Mouse (Mus musculus) forebrain, embryonic 14.5 days (tissue): ENCODE results near the gene Ocln. TPM values are rescaled to one million over a fixed set of nuclear protein-coding genes. Genes with fewer than 3 reads are reported as not detected.
A peak's percentile ranks its signal among the peaks of the same experiment; 100 is the strongest.
"Not testable (repeated sequence)": the region's sequence is repeated elsewhere in the genome, so short reads cannot be mapped to it uniquely, and the experiment has no call there.

ENCODE experiments used
- ATAC-seq: fragments of 200-750 bp; cut with Nextera tagmentation; 2 replicates; pipeline ENCODE4 v1.8.0; 2017; ENCODE audit warnings: mild to moderate bottlenecking, moderate library complexity
- DNase-seq: peaks from one replicate; pipeline ENCODE4 v3.0.0-alpha.2; 2015; ENCODE audit warnings: low spot score
- H3K27ac ChIP-seq: fragments of 300-500 bp; sonication (generic); 2 replicates; pipeline ENCODE4 v1.5.1; 2014; ENCODE audit warnings: low read depth, mild to moderate bottlenecking, control low read depth, low read length, moderate library complexity
- H3K27me3 ChIP-seq: fragments of 300-500 bp; sonication (generic); replicated peaks from 2 replicates; pipeline ENCODE4 v1.6.1; 2014; ENCODE audit warnings: low read length, control low read depth, mixed read lengths; ENCODE audit not compliant: control insufficient read depth, insufficient read depth
- H3K36me3 ChIP-seq: fragments of 300-500 bp; sonication (generic); 2 replicates; pipeline ENCODE4 v1.6.1; 2014; ENCODE audit warnings: low read length, control low read depth; ENCODE audit not compliant: control insufficient read depth, insufficient read depth
- H3K4me1 ChIP-seq: fragments of 300-500 bp; sonication (generic); 2 replicates; pipeline ENCODE4 v1.6.1; 2014; ENCODE audit warnings: antibody characterized with exemption, low read length, control low read depth; ENCODE audit not compliant: control insufficient read depth, insufficient read depth
- H3K4me2 ChIP-seq: fragments of 300-500 bp; sonication (generic); 2 replicates; pipeline ENCODE4 v1.6.1; 2014; ENCODE audit warnings: mild to moderate bottlenecking, control low read depth, low read length
- H3K4me3 ChIP-seq: fragments of 300-500 bp; sonication (generic); 2 replicates; pipeline ENCODE4 v1.5.1; 2014; ENCODE audit warnings: low read depth, low read length, control low read depth
- H3K9ac ChIP-seq: fragments of 300-500 bp; sonication (generic); 2 replicates; pipeline ENCODE4 v1.6.1; 2014; ENCODE audit warnings: mild to moderate bottlenecking, low read length, control low read depth, moderate library complexity
- H3K9me3 ChIP-seq: fragments of 300-500 bp; sonication (generic); replicated peaks from 2 replicates; pipeline ENCODE4 v1.6.1; 2016; ENCODE audit warnings: low read length, control low read depth, mixed read lengths; ENCODE audit not compliant: control insufficient read depth
- WGBS: fragments of 180-500 bp; shearing (Covaris S2); extraction: QIAGEN DNeasy Blood & Tissue Kit; methylation state at CpG from one replicate; pipeline ENCODE4 v1.1.7; 2014; 5-methylcytosine and 5-hydroxymethylcytosine counted together
- polyA plus RNA-seq: library from polyadenylated mRNA; unstranded; fragments of >200 nt; fragmentation: Nextera tagmentation; extraction: Ambion mirVana; gene quantifications from 2 replicates; pipeline ENCODE4 v1.2.1, GENCODE M21; 2014

Ocln gene
- polyA plus RNA-seq, 1 experiment from 2014 or later, result 5.6 TPM

DNA sequence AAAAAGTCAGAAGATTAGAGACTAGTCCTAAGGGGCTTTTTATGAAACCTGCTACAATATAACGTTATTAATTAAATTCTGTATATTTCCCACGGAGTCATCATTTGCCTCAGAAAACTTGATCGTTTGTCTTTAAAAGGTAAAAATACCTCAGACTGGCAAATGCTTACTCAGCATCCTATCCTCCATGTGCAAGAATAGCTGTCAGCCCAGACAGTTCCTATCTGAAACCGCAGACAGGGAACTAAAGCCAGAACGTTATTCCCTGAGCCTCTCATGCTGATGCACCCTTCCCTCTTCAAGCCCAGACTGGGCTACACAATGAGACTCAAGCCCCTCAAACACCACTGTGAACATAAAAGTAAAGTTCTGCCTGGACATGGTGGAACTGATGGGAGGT, 62.1 kb downstream of the Ocln start:
- Histone ChIP-seq H3K4me3 (no peak overlapping the region), H3K27ac (no peak overlapping the region), H3K9me3 (no peaks in the 10 kb centered on the region), H3K27me3 (no peaks in the 10 kb centered on the region), H3K9ac (peak overlapping the region; percentile 25; the same call in 1 of the 2 replicates), H3K36me3 (peaks cover 33% of the 10 kb centered on the region), H3K4me2 (no peak overlapping the region), H3K4me1 (peaks cover 4% of the 10 kb centered on the region)
- DNase-seq, result no peak
- 91% methylated on average over 5 of the region's 5 CpGs for WGBS
- no peak for ATAC-seq

DNA sequence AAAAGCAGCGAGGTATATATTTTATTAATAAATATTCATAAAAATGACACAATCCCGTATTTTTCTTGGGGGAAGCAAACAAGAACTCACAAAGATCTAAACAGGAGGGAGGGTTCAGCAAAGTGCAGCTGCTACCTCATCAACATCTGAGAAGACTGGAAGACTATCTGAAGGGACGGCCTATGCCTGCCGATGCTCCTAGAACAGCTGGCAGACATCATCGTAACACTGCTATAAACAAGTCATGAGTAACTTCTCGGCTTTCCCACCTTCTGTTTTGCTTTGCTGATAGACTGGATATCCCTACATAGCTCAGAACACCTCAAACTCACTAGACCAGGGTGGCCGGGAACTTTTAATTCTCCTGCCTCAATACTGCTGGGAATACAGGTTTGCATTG, 68.9 kb downstream of the Ocln start:
- H3K4me3 ChIP-seq, result no peak overlapping the region
- no peak for ATAC-seq
- no peaks in the 10 kb centered on the region for H3K9me3 ChIP-seq
- no peak overlapping the region for H3K27ac ChIP-seq
- H3K4me2 ChIP-seq, result no peak overlapping the region
- no peaks in the 10 kb centered on the region for H3K4me1 ChIP-seq
- no peak for DNase-seq
- no peak overlapping the region for H3K9ac ChIP-seq
- peaks cover 48% of the 10 kb centered on the region for H3K36me3 ChIP-seq
- no peaks in the 10 kb centered on the region for H3K27me3 ChIP-seq
- 94% methylated on average over 7 of the region's 7 CpGs for WGBS

DNA sequence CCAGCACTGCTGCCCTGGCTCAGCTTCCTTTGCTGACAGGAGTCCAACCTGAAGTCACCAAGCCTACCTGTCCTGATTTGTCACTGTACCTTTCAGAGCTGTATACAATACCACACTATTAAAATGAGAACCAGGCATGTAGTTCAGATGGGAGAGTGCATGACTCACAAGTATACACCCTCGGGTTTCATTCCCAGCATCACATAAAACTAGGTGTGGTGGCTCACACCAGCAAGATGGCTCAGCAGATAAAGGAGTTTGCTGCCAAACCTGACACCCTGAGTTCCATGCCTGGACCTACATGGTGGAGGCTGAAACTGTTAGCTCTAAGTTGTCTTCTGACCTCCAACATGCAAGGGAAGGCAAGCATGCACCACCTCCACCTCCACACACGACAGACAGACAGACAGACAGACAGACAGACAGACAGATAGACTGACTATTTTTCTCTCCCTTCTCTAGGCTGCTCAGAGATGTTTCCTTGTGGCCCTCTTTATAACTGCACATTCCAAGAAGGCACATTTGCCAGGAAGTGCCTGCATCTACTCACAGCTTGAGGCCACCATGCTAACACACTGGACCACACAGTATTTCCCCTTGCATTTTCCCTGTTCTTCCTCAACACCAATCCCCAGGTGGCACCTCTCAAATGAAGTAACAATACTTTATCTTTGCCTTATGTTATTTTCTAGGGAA, 88.8 kb downstream of the Ocln start:
- H3K4me2 ChIP-seq, result no peak overlapping the region
- H3K9ac ChIP-seq, result no peak overlapping the region
- no peak overlapping the region for H3K27ac ChIP-seq
- 98% methylated on average over 2 of the region's 2 CpGs for WGBS
- H3K9me3 ChIP-seq, result peaks cover 10% of the 10 kb centered on the region; the same call in 1 of the 2 replicates
- H3K4me1 ChIP-seq, result no peaks in the 10 kb centered on the region
- H3K27me3 ChIP-seq, result no peaks in the 10 kb centered on the region
- no peak for DNase-seq
- peaks cover 48% of the 10 kb centered on the region for H3K36me3 ChIP-seq
- ATAC-seq, result no peak
- no peak overlapping the region for H3K4me3 ChIP-seq

DNA sequence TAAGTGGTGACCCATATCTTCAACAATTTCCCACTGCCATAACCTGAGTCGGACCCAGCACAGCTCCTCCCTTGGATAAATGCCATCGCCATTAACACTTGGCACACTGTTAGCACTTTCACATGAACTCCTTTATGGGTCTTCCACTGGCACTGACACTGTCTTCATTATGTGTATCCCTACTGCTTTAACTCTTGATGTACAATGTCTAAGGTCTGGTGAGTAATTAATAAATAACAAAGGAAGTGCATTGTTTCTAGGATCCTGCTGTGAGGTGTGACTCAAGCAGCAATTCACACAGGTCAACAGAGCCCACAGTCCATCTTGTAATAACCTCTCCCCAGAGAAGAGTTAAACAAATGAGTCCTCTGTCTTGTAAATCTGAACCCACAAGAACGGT, 91.2 kb downstream of the Ocln start:
- H3K4me2 ChIP-seq, result no peak overlapping the region
- peaks cover 28% of the 10 kb centered on the region for H3K36me3 ChIP-seq
- H3K27me3 ChIP-seq, result no peaks in the 10 kb centered on the region
- no peak for ATAC-seq
- H3K9ac ChIP-seq, result no peak overlapping the region
- 54% methylated on average over 3 of the region's 3 CpGs for WGBS
- H3K4me3 ChIP-seq, result no peak overlapping the region
- DNase-seq, result peak; percentile 5
- H3K9me3 ChIP-seq, result no peaks in the 10 kb centered on the region
- H3K27ac ChIP-seq, result no peak overlapping the region
- H3K4me1 ChIP-seq, result no peaks in the 10 kb centered on the region

DNA sequence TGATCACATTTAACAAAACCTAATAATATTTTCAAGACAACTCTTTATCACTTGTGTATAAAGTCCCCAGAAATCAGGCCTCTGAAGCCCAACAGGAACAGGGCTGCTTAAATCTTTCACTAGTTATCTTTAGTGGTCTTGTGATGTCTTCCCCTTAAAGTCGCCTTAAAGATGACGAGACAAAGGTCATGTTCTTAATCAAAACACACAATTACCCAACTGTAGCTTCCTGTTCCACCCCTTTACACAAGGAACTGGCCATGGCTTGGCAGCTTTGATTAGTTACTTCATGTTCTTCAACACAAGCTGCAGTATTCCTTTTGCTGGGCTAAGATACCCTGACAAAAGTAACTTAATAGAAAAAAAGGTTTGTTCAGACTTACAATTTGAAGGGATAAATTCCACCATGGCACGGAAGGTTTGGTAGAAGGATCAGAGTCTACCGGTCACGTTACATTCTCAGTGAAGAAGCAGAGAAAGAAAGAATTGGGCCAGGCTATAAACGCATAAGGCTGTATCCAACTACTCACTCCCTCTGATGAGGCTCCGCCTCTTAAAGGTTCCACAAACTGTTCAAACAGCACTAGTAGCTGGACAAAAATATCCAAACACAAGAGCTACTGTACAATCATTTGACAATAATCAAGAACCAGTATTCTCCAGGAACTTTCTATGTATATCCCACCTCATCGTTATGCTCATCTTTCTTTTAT, 99.9 kb downstream of the Ocln start, which contains the start of gene Naip1:
TSS of gene Naip1 (minus strand) at position 455 of the 713 bp plus-strand sequence.
- H3K4me3 ChIP-seq, H3K4me2 ChIP-seq, H3K4me1 ChIP-seq, H3K9me3 ChIP-seq, ATAC-seq, H3K9ac ChIP-seq, H3K27me3 ChIP-seq, DNase-seq, H3K36me3 ChIP-seq, H3K27ac ChIP-seq: not testable (repeated sequence)
- 82% methylated on average over 8 of the region's 8 CpGs for whole genome bisulfite sequencing

DNA sequence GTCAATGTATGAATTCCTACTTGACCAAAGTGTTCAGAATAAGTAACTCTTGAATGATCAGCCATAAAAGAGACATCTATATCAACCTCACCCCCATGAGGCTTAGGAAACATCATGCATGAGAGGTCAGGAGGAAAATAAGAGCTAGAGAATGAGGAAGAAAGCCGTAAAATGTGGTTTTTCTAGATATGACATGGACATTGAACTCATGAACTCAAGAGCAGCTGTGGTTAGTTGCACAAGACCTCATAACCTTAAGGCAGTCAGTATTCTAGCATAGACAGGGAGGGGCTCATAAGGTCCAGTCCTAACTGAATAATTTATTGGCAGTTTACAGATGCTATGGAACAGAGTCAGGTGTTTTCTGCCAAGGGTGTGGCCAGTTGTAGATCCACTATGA, 103.0 kb downstream of the Ocln start:
- Histone ChIP-seq H3K4me1 (no peaks in the 10 kb centered on the region), H3K27me3 (no peaks in the 10 kb centered on the region), H3K4me3 (no peak overlapping the region), H3K9ac (no peak overlapping the region), H3K27ac (no peak overlapping the region), H3K4me2 (no peak overlapping the region), H3K9me3 (no peaks in the 10 kb centered on the region), H3K36me3 (no peaks in the 10 kb centered on the region)
- no peak for DNase-seq
- no peak for ATAC-seq
- 83% methylated on average over 1 of the region's 1 CpGs for WGBS

Other genes with a start within 250 kb of the Ocln start
- gene Naip6, start 235.0 kb downstream of the Ocln start, polyA plus RNA-seq, result not detected in 2 replicates
- gene Naip1, start 99.8 kb downstream of the Ocln start, polyA plus RNA-seq, result not detected in 2 replicates
- 63.0 and 64.8 TPM in 2 replicates for gene Gtf2h2, start 60.1 kb downstream of the Ocln start, polyA plus RNA-seq
- gene Marveld2, start 64.3 kb upstream of the Ocln start, polyA plus RNA-seq, result 1.2 and 1.8 TPM in 2 replicates
- gene Ak6, start 98.3 kb upstream of the Ocln start, polyA plus RNA-seq, result 380 and 419 TPM in 2 replicates
- 24.0 and 25.4 TPM in 2 replicates for gene Rad17, start 98.3 kb upstream of the Ocln start, polyA plus RNA-seq
- 23.4 and 29.8 TPM in 2 replicates for gene Taf9, start 98.9 kb upstream of the Ocln start, polyA plus RNA-seq
- 1.2 and 1.4 TPM in 2 replicates for gene Ccdc125, start 117.0 kb upstream of the Ocln start, polyA plus RNA-seq
- gene Cdk7, start 178.2 kb upstream of the Ocln start, polyA plus RNA-seq, result 53.5 and 54.6 TPM in 2 replicates
- 112 and 125 TPM in 2 replicates for gene Mrps36, start 191.9 kb upstream of the Ocln start, polyA plus RNA-seq
- gene Cenph, start 223.2 kb upstream of the Ocln start, polyA plus RNA-seq, result 16.5 and 20.4 TPM in 2 replicates
- gene Ccnb1, start 233.9 kb upstream of the Ocln start, polyA plus RNA-seq, result 164 and 215 TPM in 2 replicates